Mouse (Mus musculus) liver, embryonic 14.5 days (tissue): Measurements from ENCODE around the gene Astn2.

ENCODE experiments used
- CTCF ChIP-seq: IDR thresholded peaks from 2 replicates; pipeline ENCODE4 v1.5.1; 2016; ENCODE audit warnings: antibody characterized with exemption, low read depth, control low read depth
- EP300 ChIP-seq: IDR thresholded peaks from 2 replicates; pipeline ENCODE4 v1.6.1; 2016; ENCODE audit warnings: antibody characterized with exemption, low read depth

GRCm38 (mm10) chr4:66337443-66337842 lies 67.0 kb downstream of the Astn2 start:
- TF ChIP-seq EP300 (no peak), CTCF (no peak)
